In the genomic region with DNA sequence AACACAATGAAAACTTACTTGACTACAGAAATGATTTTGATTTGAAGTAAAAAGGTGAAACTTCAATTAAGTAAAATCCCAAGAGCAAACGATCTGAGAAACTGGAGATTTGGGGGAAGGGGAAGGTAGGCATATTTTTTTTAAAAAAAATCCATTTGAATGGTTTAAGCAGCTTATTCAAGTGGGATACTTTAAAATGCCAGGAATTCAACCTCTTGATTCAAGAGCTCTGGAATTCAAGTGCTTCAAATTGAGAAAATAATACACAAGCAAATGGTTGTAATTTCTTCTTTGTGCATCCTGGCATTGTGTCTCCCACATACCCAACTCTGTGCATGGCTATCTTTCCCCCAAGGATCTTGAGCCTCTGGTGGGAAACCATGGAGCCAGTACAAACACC, we compare ENCODE assay signal across 17 mouse cellular contexts.
DNase-seq lines count a peak whose midpoint lies in the region; ATAC-seq lines count a peak whose summit lies in the region.
"Had no signal": no experiment of that assay in that cellular context is flagged by ENCODE, and none has a peak within 500 bp of the region (broad histone marks: within the 10 kb centered on the region; RNA-seq: fewer than 3 reads in every experiment).

No protein-coding gene starts in this region.

- H3K4me2 ChIP-seq in embryonic facial prominence, embryonic 13.5 days: no peak overlapping the region
- peak overlapping the region; percentile 35 for H3K4me2 ChIP-seq in lung, embryonic 16.5 days (ENCODE audit: low read depth, low read length)
- no peak overlapping the region for H3K4me2 ChIP-seq in hindbrain, embryonic 12.5 days (replicated peaks)
- H3K4me2 ChIP-seq: heart, embryonic 11.5 days; hindbrain, embryonic 13.5 days had no signal

- H3K27ac ChIP-seq in embryonic facial prominence, embryonic 13.5 days: peak overlapping the region; percentile 28; the same call in 1 of the 2 replicates
- no peak overlapping the region for H3K27ac ChIP-seq in embryonic facial prominence, embryonic 10.5 days (replicated peaks)
- H3K27ac ChIP-seq in lung, embryonic 16.5 days (ENCODE audit: low read length): peak overlapping the region; percentile 90
- H3K27ac ChIP-seq in hindbrain, embryonic 12.5 days: no peak overlapping the region
- H3K27ac ChIP-seq: gastrocnemius, adult 2 months had no signal

- H3K9me3 ChIP-seq in embryonic facial prominence, embryonic 13.5 days: no peaks in the 10 kb centered on the region
- no peaks in the 10 kb centered on the region for H3K9me3 ChIP-seq in embryonic facial prominence, embryonic 10.5 days
- H3K9me3 ChIP-seq in lung, embryonic 16.5 days (ENCODE audit: control insufficient read depth, low read length): peaks cover 2% of the 10 kb centered on the region; the same call in 1 of the 2 replicates
- no peaks in the 10 kb centered on the region for H3K9me3 ChIP-seq in hindbrain, embryonic 12.5 days (replicated peaks)
- H3K9me3 ChIP-seq: hindbrain, embryonic 13.5 days had no signal

- H3K9ac ChIP-seq in embryonic facial prominence, embryonic 13.5 days: no peak overlapping the region
- no peak overlapping the region; the same call in 1 of the 2 replicates for H3K9ac ChIP-seq in lung, embryonic 16.5 days (ENCODE audit: low read length)
- no peak overlapping the region for H3K9ac ChIP-seq in hindbrain, embryonic 12.5 days
- H3K9ac ChIP-seq: forebrain, postnatal 0 days; hindbrain, embryonic 13.5 days had no signal

- H3K36me3 ChIP-seq in embryonic facial prominence, embryonic 13.5 days: peaks cover 4% of the 10 kb centered on the region; the same call in 1 of the 2 replicates
- H3K36me3 ChIP-seq in embryonic facial prominence, embryonic 10.5 days (replicated peaks): peaks cover 2% of the 10 kb centered on the region; the same call in 1 of the 2 replicates
- H3K36me3 ChIP-seq in lung, embryonic 16.5 days (ENCODE audit: control insufficient read depth, insufficient read depth, low read length): no peaks in the 10 kb centered on the region
- H3K36me3 ChIP-seq in hindbrain, embryonic 12.5 days: no peaks in the 10 kb centered on the region

- no peaks in the 10 kb centered on the region for H3K27me3 ChIP-seq in embryonic facial prominence, embryonic 13.5 days
- H3K27me3 ChIP-seq in embryonic facial prominence, embryonic 10.5 days (replicated peaks; ENCODE audit: low read depth, poor library complexity, severe bottlenecking): no peaks in the 10 kb centered on the region
- H3K27me3 ChIP-seq in lung, embryonic 16.5 days (ENCODE audit: control insufficient read depth, insufficient read depth, low read depth, low read length): no peaks in the 10 kb centered on the region
- no peaks in the 10 kb centered on the region for H3K27me3 ChIP-seq in hindbrain, embryonic 12.5 days
- H3K27me3 ChIP-seq: hindbrain, embryonic 13.5 days; Patski had no signal

- no peak for DNase-seq in embryonic facial prominence, embryonic 10.5 days (ENCODE audit: low spot score)
- no peak for DNase-seq in lung, postnatal 14 days
- peak; percentile 46 for DNase-seq in Muller cell, postnatal 12 days (ENCODE audit: inconsistent ontology term)
- DNase-seq: adrenal gland, postnatal 10 days; adrenal gland, postnatal 36 days; cerebellum, adult 18-20 months; cerebellum, adult 9-10 months; forebrain, postnatal 0 days; gastrocnemius, adult 2 months; gastrocnemius, postnatal 14 days; heart, adult 11 months had no signal

- ATAC-seq in embryonic facial prominence, embryonic 13.5 days (ENCODE audit: insufficient number of reproducible peaks, insufficient read depth, low FRiP score, low TSS enrichment, low read depth): no peak
- ATAC-seq in lung, embryonic 16.5 days (ENCODE audit: low read depth): no peak
- no peak for ATAC-seq in hindbrain, embryonic 12.5 days (ENCODE audit: low FRiP score)
- ATAC-seq: forebrain, postnatal 0 days; Patski had no signal

- peaks cover 48% of the 10 kb centered on the region for H3K4me1 ChIP-seq in embryonic facial prominence, embryonic 13.5 days
- peaks cover 10% of the 10 kb centered on the region for H3K4me1 ChIP-seq in embryonic facial prominence, embryonic 10.5 days
- peaks cover 42% of the 10 kb centered on the region for H3K4me1 ChIP-seq in lung, embryonic 16.5 days (replicated peaks; ENCODE audit: control insufficient read depth, insufficient read depth, low read length)
- peaks cover 36% of the 10 kb centered on the region for H3K4me1 ChIP-seq in hindbrain, embryonic 12.5 days

- 66% methylated on average over 1 of the region's 1 CpGs for WGBS in embryonic facial prominence, embryonic 13.5 days
- 73% methylated on average over 1 of the region's 1 CpGs for WGBS in embryonic facial prominence, embryonic 10.5 days
- WGBS in lung, embryonic 16.5 days: 49% methylated on average over 1 of the region's 1 CpGs
- WGBS in hindbrain, embryonic 12.5 days: 92% methylated on average over 1 of the region's 1 CpGs

- no peak overlapping the region for H3K4me3 ChIP-seq in embryonic facial prominence, embryonic 13.5 days
- H3K4me3 ChIP-seq in embryonic facial prominence, embryonic 10.5 days: no peak overlapping the region
- no peak overlapping the region for H3K4me3 ChIP-seq in lung, embryonic 16.5 days (ENCODE audit: low read length)
- H3K4me3 ChIP-seq in hindbrain, embryonic 12.5 days: no peak overlapping the region
- H3K4me3 ChIP-seq: gastrocnemius, adult 2 months; hindbrain, embryonic 13.5 days had no signal

Comparison
In these comparisons a context has a peak if more than half of its experiments do, and no peak if none do; other contexts are left out.
1. H3K27ac ChIP-seq: peak in embryonic facial prominence, embryonic 13.5 days (single experiment) and lung, embryonic 16.5 days (single experiment); none in embryonic facial prominence, embryonic 10.5 days (single experiment) and hindbrain, embryonic 12.5 days (single experiment).